Mouse (Mus musculus) hindbrain, embryonic 11.5 days (tissue): ENCODE data around the gene Tex35. TPM values are rescaled to one million over a fixed set of nuclear protein-coding genes. Genes with fewer than 3 reads are reported as not detected.

Experiments
- ATAC-seq: fragments of 200-750 bp; cut with Nextera tagmentation; 2 replicates; pipeline ENCODE4 v1.8.0; 2017; ENCODE audit warnings: mild to moderate bottlenecking, moderate TSS enrichment, moderate library complexity; ENCODE audit not compliant: low FRiP score
- DNase-seq: peaks from one replicate; pipeline ENCODE4 v3.0.0-alpha.2; 2015; ENCODE audit warnings: low spot score
- H3K27ac ChIP-seq: fragments of 300-500 bp; sonication (generic); 2 replicates; pipeline ENCODE4 v1.5.1; 2014; ENCODE audit warnings: mild to moderate bottlenecking, low read depth, low read length
- H3K27me3 ChIP-seq: fragments of 300-500 bp; sonication (generic); 2 replicates; pipeline ENCODE4 v1.6.1; 2014; ENCODE audit warnings: mild to moderate bottlenecking, low read length, moderate library complexity, mixed read lengths; ENCODE audit not compliant: control insufficient read depth, insufficient read depth
- H3K36me3 ChIP-seq: fragments of 300-500 bp; sonication (generic); 2 replicates; pipeline ENCODE4 v1.6.1; 2014; ENCODE audit warnings: mild to moderate bottlenecking, low read length, moderate library complexity, mixed read lengths; ENCODE audit not compliant: control insufficient read depth, insufficient read depth
- H3K4me1 ChIP-seq: fragments of 300-500 bp; sonication (generic); replicated peaks from 2 replicates; pipeline ENCODE4 v1.6.1; 2014; ENCODE audit warnings: low read length, mixed read lengths; ENCODE audit not compliant: control insufficient read depth, insufficient read depth
- H3K4me2 ChIP-seq: fragments of 300-500 bp; sonication (generic); replicated peaks from 2 replicates; pipeline ENCODE4 v1.6.1; 2014; ENCODE audit warnings: mild to moderate bottlenecking, low read depth, low read length
- H3K4me3 ChIP-seq: fragments of 300-500 bp; sonication (generic); 2 replicates; pipeline ENCODE4 v1.5.1; 2014; ENCODE audit warnings: low read depth, low read length
- H3K9ac ChIP-seq: fragments of 300-500 bp; sonication (generic); 2 replicates; pipeline ENCODE4 v1.6.1; 2014; ENCODE audit warnings: low read depth, low read length
- H3K9me3 ChIP-seq: fragments of 300-500 bp; sonication (generic); 2 replicates; pipeline ENCODE4 v1.6.1; 2016; ENCODE audit warnings: low read length; ENCODE audit not compliant: control insufficient read depth
- WGBS: fragments of 180-500 bp; shearing (Covaris S2); extraction: QIAGEN DNeasy Blood & Tissue Kit; methylation state at CpG from one replicate; pipeline ENCODE4 v1.1.7; 2014; 5-methylcytosine and 5-hydroxymethylcytosine counted together
- polyA plus RNA-seq: library from polyadenylated mRNA; unstranded; fragments of >200 nt; fragmentation: Nextera tagmentation; extraction: Ambion mirVana; gene quantifications from 2 replicates; pipeline ENCODE4 v1.2.1, GENCODE M21; 2014

Gene Tex35
- polyA plus RNA-seq, 1 experiment from 2014 or later: not detected

- Histone ChIP-seq H3K36me3 (no peaks in the 10 kb centered on the region), H3K4me1 (0 out of 2 replicates have a peak, but pooled peaks cover 3% of the 10 kb centered on the region), H3K9ac (no peak overlapping the region), H3K27me3 (no peaks in the 10 kb centered on the region), H3K9me3 (no peaks in the 10 kb centered on the region), H3K27ac (no peak overlapping the region), H3K4me3 (no peak overlapping the region), H3K4me2 (no peak overlapping the region)
- 60% methylated on average over 43 of the region's 43 CpGs for WGBS
- DNase-seq: peak; percentile 92
- peak; percentile 33; the same call in 1 of the 2 replicates for ATAC-seq
Measured at GRCm38 (mm10) chr1:157076781-157077705, 31.4 kb downstream of the Tex35 start.

- Histone ChIP-seq H3K4me2 (no peak overlapping the region), H3K4me3 (no peak overlapping the region), H3K9ac (no peak overlapping the region), H3K4me1 (0 out of 2 replicates have a peak, but pooled peaks cover 3% of the 10 kb centered on the region), H3K27ac (no peak overlapping the region), H3K9me3 (no peaks in the 10 kb centered on the region), H3K36me3 (no peaks in the 10 kb centered on the region), H3K27me3 (no peaks in the 10 kb centered on the region)
- 9% methylated on average over 14 of the region's 15 CpGs for WGBS
- DNase-seq (peak; percentile 96), ATAC-seq (peak; percentile 68)
Measured at GRCm38 (mm10) chr1:157076257-157076656, 32.2 kb downstream of the Tex35 start.

GRCm38 (mm10) chr1:157074937-157075336 lies 33.5 kb downstream of the Tex35 start:
- Histone ChIP-seq H3K9me3 (no peaks in the 10 kb centered on the region), H3K27ac (no peak overlapping the region), H3K36me3 (no peaks in the 10 kb centered on the region), H3K4me2 (no peak overlapping the region), H3K27me3 (no peaks in the 10 kb centered on the region), H3K4me3 (no peak overlapping the region), H3K9ac (no peak overlapping the region), H3K4me1 (0 out of 2 replicates have a peak, but pooled peaks cover 3% of the 10 kb centered on the region)
- no peak for DNase-seq
- WGBS: 61% methylated on average over 7 of the region's 7 CpGs
- ATAC-seq: no peak

GRCm38 (mm10) chr1:157074371-157074770 lies 34.1 kb downstream of the Tex35 start:
- Histone ChIP-seq H3K27me3 (no peaks in the 10 kb centered on the region), H3K4me3 (no peak overlapping the region), H3K4me1 (no peaks in the 10 kb centered on the region), H3K9me3 (no peaks in the 10 kb centered on the region), H3K9ac (no peak overlapping the region), H3K36me3 (no peaks in the 10 kb centered on the region), H3K4me2 (no peak overlapping the region), H3K27ac (no peak overlapping the region)
- no peak for DNase-seq
- WGBS: 89% methylated on average over 6 of the region's 6 CpGs
- no peak for ATAC-seq

GRCm38 (mm10) chr1:157073592-157073991 lies 34.9 kb downstream of the Tex35 start:
- Histone ChIP-seq H3K36me3 (no peaks in the 10 kb centered on the region), H3K27me3 (no peaks in the 10 kb centered on the region), H3K27ac (no peak overlapping the region), H3K4me3 (no peak overlapping the region), H3K4me2 (no peak overlapping the region), H3K9ac (no peak overlapping the region), H3K4me1 (no peaks in the 10 kb centered on the region), H3K9me3 (no peaks in the 10 kb centered on the region)
- no peak for ATAC-seq
- 63% methylated on average over 4 of the region's 4 CpGs for WGBS
- DNase-seq: no peak

GRCm38 (mm10) chr1:157069181-157069828 lies 39.2 kb downstream of the Tex35 start:
- Histone ChIP-seq H3K4me1 (no peaks in the 10 kb centered on the region), H3K4me3 (no peak overlapping the region), H3K36me3 (no peaks in the 10 kb centered on the region), H3K27ac (no peak overlapping the region), H3K9ac (no peak overlapping the region), H3K4me2 (no peak overlapping the region), H3K9me3 (no peaks in the 10 kb centered on the region), H3K27me3 (no peaks in the 10 kb centered on the region)
- no peak for ATAC-seq
- no peak for DNase-seq
- WGBS: 75% methylated on average over 15 of the region's 15 CpGs

- no peaks in the 10 kb centered on the region for H3K27me3 ChIP-seq
- H3K9me3 ChIP-seq: no peaks in the 10 kb centered on the region
- ATAC-seq (no peak), DNase-seq (no peak)
- no peaks in the 10 kb centered on the region for H3K36me3 ChIP-seq
- no peaks in the 10 kb centered on the region for H3K4me1 ChIP-seq
- no peak overlapping the region for H3K4me3 ChIP-seq
- no peak overlapping the region for H3K4me2 ChIP-seq
- no peak overlapping the region for H3K9ac ChIP-seq
- H3K27ac ChIP-seq: no peak overlapping the region
Measured at GRCm38 (mm10) chr1:157068316-157068715, 40.2 kb downstream of the Tex35 start.

GRCm38 (mm10) chr1:157065819-157066730 lies 42.4 kb downstream of the Tex35 start:
- WGBS: 80% methylated on average over 12 of the region's 12 CpGs
- no peak overlapping the region for H3K4me2 ChIP-seq
- no peaks in the 10 kb centered on the region for H3K27me3 ChIP-seq
- DNase-seq: no peak
- H3K4me3 ChIP-seq: no peak overlapping the region
- no peak for ATAC-seq
- no peak overlapping the region for H3K27ac ChIP-seq
- H3K9ac ChIP-seq: no peak overlapping the region
- H3K9me3 ChIP-seq: no peaks in the 10 kb centered on the region
- no peaks in the 10 kb centered on the region for H3K4me1 ChIP-seq
- no peaks in the 10 kb centered on the region for H3K36me3 ChIP-seq
